Mouse (Mus musculus) forebrain, postnatal 0 days (tissue): ENCODE results near the gene Gm12887. TPM values are rescaled to one million over a fixed set of nuclear protein-coding genes. Genes with fewer than 3 reads are reported as not detected.

Experiments used
- ATAC-seq: fragments of 200-750 bp; cut with Nextera tagmentation; 2 replicates; pipeline ENCODE4 v1.8.0; 2017; ENCODE audit warnings: mild to moderate bottlenecking, moderate library complexity
- DNase-seq: peaks from one replicate; pipeline ENCODE4 v3.0.0-alpha.2; 2015
- H3K27ac ChIP-seq: fragments of 300-500 bp; sonication (generic); 2 replicates; pipeline ENCODE4 v1.5.1; 2014; ENCODE audit warnings: low read depth, mild to moderate bottlenecking, antibody characterized with exemption, low read length, moderate library complexity, mixed read lengths
- H3K27me3 ChIP-seq: fragments of 300-500 bp; sonication (generic); 2 replicates; pipeline ENCODE4 v1.6.1; 2014; ENCODE audit warnings: mild to moderate bottlenecking, low read length, mixed read lengths; ENCODE audit not compliant: insufficient read depth
- H3K36me3 ChIP-seq: fragments of 300-500 bp; sonication (generic); 2 replicates; pipeline ENCODE4 v1.6.1; 2014; ENCODE audit warnings: mild to moderate bottlenecking, moderate library complexity; ENCODE audit not compliant: insufficient read depth
- H3K4me1 ChIP-seq: fragments of 300-500 bp; sonication (generic); 2 replicates; pipeline ENCODE4 v1.6.1; 2014; ENCODE audit warnings: antibody characterized with exemption; ENCODE audit not compliant: insufficient read depth
- H3K4me2 ChIP-seq: fragments of 300-500 bp; sonication (generic); 2 replicates; pipeline ENCODE4 v1.6.1; 2014; ENCODE audit warnings: low read depth, mild to moderate bottlenecking, moderate library complexity
- H3K4me3 ChIP-seq: fragments of 300-500 bp; sonication (generic); 2 replicates; pipeline ENCODE4 v1.5.1; 2014; ENCODE audit warnings: low read depth, low read length, mixed read lengths
- H3K9ac ChIP-seq: fragments of 300-500 bp; sonication (generic); 2 replicates; pipeline ENCODE4 v1.6.1; 2014; ENCODE audit warnings: mild to moderate bottlenecking
- H3K9me3 ChIP-seq: fragments of 300-500 bp; sonication (generic); 2 replicates; pipeline ENCODE4 v1.6.1; 2016; ENCODE audit warnings: low read length
- CTCF ChIP-seq: sonication (generic); IDR thresholded peaks from 2 replicates; pipeline ENCODE4 v1.5.1; 2016; ENCODE audit warnings: antibody characterized with exemption, control low read depth, low read depth
- WGBS: fragments of 180-500 bp; shearing (Covaris S2); extraction: QIAGEN DNeasy Blood & Tissue Kit; methylation state at CpG from one replicate; pipeline ENCODE4 v1.1.7; 2014; 5-methylcytosine and 5-hydroxymethylcytosine counted together
- polyA plus RNA-seq: library from polyadenylated mRNA; unstranded; fragments of >200 nt; fragmentation: Nextera tagmentation; extraction: Ambion mirVana; gene quantifications from 2 replicates; pipeline ENCODE4 v1.2.1, GENCODE M21; 2015
- total RNA-seq: library from RNA; depleted of rRNA; stranded (reverse); fragments of >200 nt; gene quantifications from 2 replicates; pipeline ENCODE4 v1.2.3, GENCODE M21; 2014; rRNA removed

Gm12887 gene
- not detected in 2 replicates for total RNA-seq
- not detected in 2 replicates for polyA plus RNA-seq

DNA sequence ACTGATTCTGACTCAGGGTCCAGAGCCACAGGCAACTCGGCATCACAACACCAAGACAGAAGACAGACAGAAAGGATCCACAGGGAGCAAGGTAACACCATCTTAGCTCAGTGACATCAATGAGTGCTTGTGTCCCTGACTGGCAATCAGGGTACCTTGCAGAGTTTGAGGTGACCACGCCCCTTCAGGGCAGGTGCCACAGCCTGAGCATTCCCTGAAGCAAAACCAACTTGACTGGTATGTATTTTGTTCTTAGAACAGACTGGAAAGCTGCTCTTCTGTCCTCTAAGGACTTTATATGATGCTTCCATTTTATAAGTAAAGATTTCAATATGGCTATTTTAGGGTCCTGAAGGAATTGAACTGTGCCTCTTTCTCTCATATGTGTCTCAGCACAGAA is at the start of gene Gm12887:
Gene Gm12887 (minus strand): TSS at position 101 of the 400 bp plus-strand sequence.
- no peak for ATAC-seq
- H3K4me3 ChIP-seq: no peak within 1 kb of the TSS
- H3K9ac ChIP-seq: no peak within 1 kb of the TSS
- WGBS: 42% methylated on average over 2 of the region's 2 CpGs
- no peak for DNase-seq
- H3K4me2 ChIP-seq: no peak within 1 kb of the TSS
- no peaks in the 10 kb centered on the region for H3K36me3 ChIP-seq
- no peaks in the 10 kb centered on the region for H3K4me1 ChIP-seq
- H3K9me3 ChIP-seq: peaks cover 15% of the 10 kb centered on the region
- no peaks in the 10 kb centered on the region for H3K27me3 ChIP-seq
- TF ChIP-seq CTCF: no peak
- H3K27ac ChIP-seq: no peak within 1 kb of the TSS

DNA sequence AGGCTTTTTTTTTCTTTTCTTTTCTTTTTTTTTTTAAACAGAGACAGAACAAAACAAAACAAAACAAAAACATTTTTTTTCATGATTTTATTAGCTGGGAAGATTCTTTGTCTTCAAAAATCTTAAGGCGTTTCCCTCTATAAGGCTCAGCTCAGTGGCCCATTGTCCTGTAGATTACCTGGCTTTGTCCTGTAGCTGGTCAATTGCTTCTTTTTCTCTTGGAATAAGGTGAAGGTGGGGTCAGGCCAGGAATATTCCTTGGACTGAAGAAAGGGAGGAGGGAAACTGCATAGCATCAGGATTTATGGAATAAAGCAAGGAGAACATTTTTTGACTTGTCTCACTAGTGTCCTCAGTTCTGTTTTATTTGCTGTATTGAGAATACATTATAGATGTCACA is 35.1 kb upstream of the Gm12887 start:
- 0 out of 2 replicates have a peak, but pooled peaks cover 10% of the 10 kb centered on the region for H3K9me3 ChIP-seq
- 89% methylated on average over 1 of the region's 1 CpGs for WGBS
- H3K36me3 ChIP-seq: no peaks in the 10 kb centered on the region
- no peak overlapping the region for H3K4me2 ChIP-seq
- no peaks in the 10 kb centered on the region for H3K4me1 ChIP-seq
- ATAC-seq (no peak), DNase-seq (no peak)
- H3K27ac ChIP-seq: no peak overlapping the region
- no peak overlapping the region for H3K9ac ChIP-seq
- H3K4me3 ChIP-seq: no peak overlapping the region
- no peaks in the 10 kb centered on the region for H3K27me3 ChIP-seq
- no peak for TF ChIP-seq CTCF

Other genes with a start within 250 kb of the Gm12887 start
- gene Gm12886, start 199.0 kb downstream of the Gm12887 start, total RNA-seq: not detected in 2 replicates
- not detected in 2 replicates for gene Gm12886, start 199.0 kb downstream of the Gm12887 start, polyA plus RNA-seq